Mouse (Mus musculus) adrenal gland, adult 10 weeks (tissue): ENCODE measurements around the gene Fus. TPM values are rescaled to one million over a fixed set of nuclear protein-coding genes. Genes with fewer than 3 reads are reported as not detected.

ENCODE experiments used
- polyA plus RNA-seq: library from polyadenylated mRNA; stranded (reverse); fragments of 350-450 nt; fragmentation: Illumina TruSeq; extraction: RNeasy Lipid Tissue Mini Kit (QIAGEN cat#74804); gene quantifications from one replicate; pipeline ENCODE4 v1.2.3, GENCODE M21; 2014; ENCODE audit warnings: low read depth, low replicate concordance

Gene Fus
- polyA plus RNA-seq = 456 TPM

DNA sequence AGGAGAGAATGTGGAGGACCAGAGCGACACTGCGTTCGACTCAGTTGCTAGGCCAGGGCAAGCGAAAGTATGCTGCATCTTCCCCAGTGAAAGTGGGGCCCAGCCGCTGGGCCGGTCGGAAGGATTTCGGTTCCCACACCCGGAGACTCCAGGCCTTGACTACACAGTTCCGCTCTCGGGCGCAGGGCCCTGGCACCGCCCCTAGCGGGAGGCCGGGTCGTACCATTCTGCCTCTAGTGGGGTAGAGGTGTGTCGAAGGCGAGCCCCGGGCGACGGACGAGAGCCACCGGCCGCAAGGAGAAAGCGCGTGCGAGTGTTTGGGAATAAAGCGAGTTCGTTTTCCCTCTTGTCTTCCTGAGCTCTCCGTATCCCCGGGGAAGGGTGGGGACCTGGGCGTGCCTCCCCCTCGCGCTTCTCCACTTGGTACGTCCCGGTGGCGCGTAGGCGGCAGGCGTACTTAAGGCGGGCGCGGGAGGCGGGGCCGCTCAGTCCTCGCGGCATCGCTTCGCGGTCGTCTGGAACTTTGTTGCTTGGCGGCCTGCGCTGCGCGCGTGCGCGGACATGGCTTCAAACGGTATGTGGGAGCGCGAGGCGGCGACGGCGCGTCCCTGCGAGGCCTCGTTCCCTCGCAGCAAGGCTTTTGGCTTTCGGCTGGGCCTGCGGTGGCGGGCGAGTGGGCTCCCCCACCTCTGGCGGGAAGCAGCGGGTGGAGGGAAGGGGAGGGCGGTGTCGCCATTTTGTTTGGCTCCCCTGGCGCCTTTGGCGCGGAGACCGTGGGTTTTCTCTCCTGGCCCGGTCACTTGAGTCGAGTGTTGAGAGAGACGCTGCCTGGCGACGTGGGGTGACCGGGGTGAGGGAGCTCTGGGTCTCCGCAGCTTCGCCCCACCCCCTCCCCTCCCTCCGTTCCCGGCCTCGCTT is at the start of gene Fus:
Gene Fus (plus strand): TSS at position 454 of the 918 bp plus-strand sequence.

DNA sequence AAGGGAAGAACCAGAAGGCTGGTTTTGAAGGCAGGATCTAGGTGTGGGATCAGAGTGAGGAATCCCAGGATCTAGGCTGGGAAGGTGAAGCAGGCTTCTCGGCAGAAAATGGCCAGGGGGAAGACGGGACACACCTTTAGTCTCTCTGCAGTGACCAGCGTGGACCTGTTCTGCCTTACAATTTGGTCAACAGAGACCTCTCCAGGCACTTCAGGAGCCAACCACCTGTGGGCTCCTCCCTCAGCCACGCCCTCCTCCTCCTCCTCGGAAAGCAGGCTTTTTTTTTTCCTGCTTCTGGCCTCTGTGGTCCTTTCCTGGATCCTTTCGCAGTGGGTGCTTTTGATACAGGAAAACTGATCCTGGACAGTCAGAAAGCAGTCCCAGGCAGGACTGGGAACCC is 37.3 kb upstream of the Fus start, which contains the start of gene Prss8:
Gene Prss8 (minus strand): TSS at position 182 of the 400 bp plus-strand sequence.

DNA sequence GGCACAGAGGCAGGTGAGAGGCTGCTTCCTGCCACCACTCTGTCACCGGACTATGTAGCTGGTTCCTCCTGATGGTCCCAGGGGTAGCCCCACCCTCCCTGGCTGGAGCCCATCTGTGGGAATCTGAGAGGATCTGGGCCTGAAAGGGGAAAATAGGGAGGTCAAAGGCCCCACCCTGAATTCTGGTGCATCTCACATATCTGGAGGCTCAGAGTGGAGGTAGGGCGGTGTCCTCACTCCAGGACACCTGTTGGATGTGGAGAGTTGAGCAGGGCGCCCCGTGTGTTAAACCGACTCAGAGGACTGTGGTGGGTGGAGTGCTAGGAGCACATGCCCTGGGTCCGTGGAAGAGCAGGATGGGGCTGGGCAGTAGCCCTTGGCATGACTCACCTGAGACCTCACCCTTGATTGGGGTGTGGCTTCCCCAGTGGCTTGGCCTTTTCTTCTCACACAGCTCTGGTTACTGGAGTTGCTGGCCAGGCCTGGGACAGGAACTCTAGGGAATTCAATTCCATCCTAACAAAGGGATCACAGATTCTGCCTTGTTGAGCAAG is 20.7 kb upstream of the Fus start, which contains the start of gene Prss36:
Gene Prss36 (minus strand): TSS at position 256 of the 554 bp plus-strand sequence.

DNA sequence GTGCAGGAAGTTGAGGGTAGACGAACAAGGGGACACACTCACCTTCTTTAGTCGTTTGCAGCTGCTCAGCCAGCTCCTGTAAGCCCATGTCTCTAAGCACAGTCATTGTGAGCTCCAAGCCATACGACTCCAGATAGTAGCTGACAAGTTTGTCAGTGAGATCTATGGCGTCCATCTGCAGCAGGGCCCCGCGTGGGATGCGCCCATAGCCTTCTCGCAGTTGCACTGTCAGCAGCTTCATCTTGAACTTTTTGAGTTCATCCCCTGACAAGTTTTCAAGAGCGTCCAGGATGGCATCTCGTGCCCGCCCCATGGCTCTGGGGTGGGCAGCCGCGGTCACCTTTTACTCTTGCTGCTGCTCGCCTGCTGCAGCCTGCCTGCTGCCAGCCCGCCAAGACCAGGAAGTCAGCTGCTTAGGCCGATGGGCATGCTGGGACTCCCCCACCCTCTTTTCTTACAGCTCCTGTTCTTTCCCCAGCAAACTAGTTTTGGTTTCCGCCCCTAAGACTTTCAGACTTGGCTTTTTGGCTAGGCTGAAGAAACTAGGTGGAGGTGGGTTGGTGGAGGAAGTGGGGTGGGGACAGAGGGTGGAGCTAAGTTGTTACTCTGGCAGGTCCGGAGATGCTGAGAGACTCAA is 26.2 kb downstream of the Fus start, which contains the start of gene Pycard:
Gene Pycard (minus strand): TSS at position 527 of the 637 bp plus-strand sequence.

DNA sequence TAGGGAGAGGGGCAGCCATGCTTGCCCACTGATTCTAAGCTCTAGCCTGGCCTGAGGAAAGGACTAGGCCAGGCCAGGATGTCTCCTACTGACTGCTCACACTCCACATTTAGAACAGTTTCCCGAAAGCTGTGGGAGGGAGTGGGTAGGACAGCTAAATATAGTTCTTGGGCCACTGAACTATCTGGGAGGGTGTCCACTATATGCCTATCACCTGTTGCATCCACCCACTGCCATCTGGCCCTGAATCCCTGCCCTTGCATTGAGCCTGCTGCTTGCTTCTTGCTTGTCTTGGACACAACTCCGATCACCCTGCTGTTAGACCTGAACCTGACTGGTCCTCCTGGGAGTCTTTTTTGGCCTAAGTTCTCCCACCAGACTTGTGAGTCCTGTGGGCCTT is 36.4 kb downstream of the Fus start, which contains the start of gene Trim72:
Gene Trim72 (plus strand): TSS at position 262 of the 400 bp plus-strand sequence.

Other genes starting within 250 kb of the Fus start
- gene Ctf2, start 235.3 kb upstream of the Fus start, polyA plus RNA-seq = not detected
- gene Fbxl19, start 222.9 kb upstream of the Fus start, polyA plus RNA-seq = 0.29 TPM
- 5.6 TPM for gene Orai3, start 197.6 kb upstream of the Fus start, polyA plus RNA-seq
- 7.7 TPM for gene Setd1a, start 190.8 kb upstream of the Fus start, polyA plus RNA-seq
- gene Gm49388, start 181.8 kb upstream of the Fus start, polyA plus RNA-seq = not detected
- 17.3 TPM for gene Hsd3b7, start 166.9 kb upstream of the Fus start, polyA plus RNA-seq
- gene Stx4a, start 143.2 kb upstream of the Fus start, polyA plus RNA-seq = 16.9 TPM
- 0.93 TPM for gene Stx1b, start 142.9 kb upstream of the Fus start, polyA plus RNA-seq
- gene Zfp646, start 91.2 kb upstream of the Fus start, polyA plus RNA-seq = 7.7 TPM
- gene Zfp668, start 90.6 kb upstream of the Fus start, polyA plus RNA-seq = 3.4 TPM
- not detected for gene Prss53, start 76.5 kb upstream of the Fus start, polyA plus RNA-seq
- gene Gm21974, start 72.0 kb upstream of the Fus start, polyA plus RNA-seq = not detected
- gene Vkorc1, start 71.8 kb upstream of the Fus start, polyA plus RNA-seq = 40.1 TPM
- 4.7 TPM for gene Bckdk, start 63.4 kb upstream of the Fus start, polyA plus RNA-seq
- gene Kat8, start 54.9 kb upstream of the Fus start, polyA plus RNA-seq = 8.5 TPM
- not detected for gene Prss8, start 37.4 kb upstream of the Fus start, polyA plus RNA-seq
- gene Prss36, start 20.7 kb upstream of the Fus start, polyA plus RNA-seq = not detected
- gene Pycard, start 26.4 kb downstream of the Fus start, polyA plus RNA-seq = 2.3 TPM
- gene Trim72, start 36.5 kb downstream of the Fus start, polyA plus RNA-seq = not detected
- gene Itgam, start 95.2 kb downstream of the Fus start, polyA plus RNA-seq = 4.1 TPM
- not detected for gene Gm49368, start 95.2 kb downstream of the Fus start, polyA plus RNA-seq
- gene Itgax, start 162.1 kb downstream of the Fus start, polyA plus RNA-seq = 0.99 TPM
- not detected for gene Itgad, start 186.9 kb downstream of the Fus start, polyA plus RNA-seq
- not detected for gene Cox6a2, start 238.9 kb downstream of the Fus start, polyA plus RNA-seq